Mouse (Mus musculus) spleen, adult 2 months (tissue): ENCODE measurements at regions not wholly inside any gene's neighbourhood (a gene's known extent, or its start where the extent isn't known, plus 50 kb on each side); places are given as distances from the start of the nearest gene placed in this dataset.

ENCODE experiments used
- CTCF ChIP-seq: fragments of 200-500 bp; IDR thresholded peaks from 2 replicates; pipeline ENCODE4 v1.5.1; 2011; ENCODE audit warnings: mild to moderate bottlenecking, inconsistent platforms; ENCODE audit not compliant: insufficient read depth, insufficient read length, insufficient replicate concordance; ENCODE audit errors: extremely low read depth
- POLR2A ChIP-seq: fragments of 200-500 bp; IDR thresholded peaks from 2 replicates; pipeline ENCODE4 v1.6.1; 2011; ENCODE audit warnings: low read depth, low read length, inconsistent platforms

- TF ChIP-seq CTCF (no peak), POLR2A (no peak)
These were observed 115.2 kb upstream of the Pik3r1 start for GRCm38 (mm10) chr13:101883177-101883576.
